Mouse (Mus musculus): Measurements from ENCODE around the gene Rgmb. TPM values are rescaled to one million over a fixed set of nuclear protein-coding genes. Genes with fewer than 3 reads are reported as not detected.

Rgmb gene
- 17.9 and 21.8 TPM in 2 replicates for polyA plus RNA-seq (2021; fragmentation: Nextera tagmentation)
- long read RNA-seq, experiment 1, full-length matches to known transcripts, result 12 of 26 reads
- long read RNA-seq, experiment 1, partial matches to known transcripts, result 3 of 26 reads
- long read RNA-seq, experiment 1, other reads (novel, unspliced or antisense), result 11 of 26 reads
- long read RNA-seq, experiment 2, full-length matches to known transcripts, result 210 of 263 reads
- long read RNA-seq, experiment 2, partial matches to known transcripts, result 7 of 263 reads
- long read RNA-seq, experiment 2, other reads (novel, unspliced or antisense), result 46 of 263 reads

GRCm38 (mm10) chr17:15830766-15831644, at the start of gene Rgmb:
Gene Rgmb, minus strand, starts transcription at chr17:15831039.

Other genes starting within 250 kb of the Rgmb start
- 13.0 and 16.1 TPM in 2 replicates for gene Chd1, start 126.1 kb downstream of the Rgmb start, polyA plus RNA-seq (2021; fragmentation: Nextera tagmentation)

Data from layer of hippocampus, adult 6 months (tissue).